Mouse (Mus musculus): ENCODE measurements around the gene Sh3gl3. TPM values are rescaled to one million over a fixed set of nuclear protein-coding genes. Genes with fewer than 3 reads are reported as not detected.
"Not testable (repeated sequence)": the region's sequence is repeated elsewhere in the genome, so short reads cannot be mapped to it uniquely, and the experiment has no call there.

The Sh3gl3 gene
- polyA plus RNA-seq, 1 experiment from 2014 or later, result 14.0 TPM

DNA sequence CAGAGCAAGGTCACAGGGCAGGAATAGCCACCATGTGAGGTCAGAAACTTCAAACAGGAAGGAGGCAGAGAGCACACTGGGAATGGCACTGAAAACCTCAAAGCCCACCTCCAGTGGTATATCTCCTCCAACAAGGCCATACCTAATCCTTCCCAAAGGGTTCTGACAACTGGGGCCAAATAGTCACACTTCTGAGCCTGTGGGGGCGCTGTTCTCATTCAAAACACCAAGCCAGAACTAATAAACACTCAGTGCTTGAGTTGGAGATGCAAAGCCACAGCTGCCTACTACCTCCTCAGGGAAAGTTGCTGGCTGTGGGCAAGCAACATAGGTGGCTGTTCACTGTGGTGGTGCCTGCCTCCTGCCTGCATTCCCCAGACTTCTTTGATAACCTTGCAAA lies 96.3 kb downstream of the Sh3gl3 start:
- Histone ChIP-seq H3K4me2 (replicated peaks; ENCODE audit: low read depth, low read length) (no peak overlapping the region), H3K4me1 (ENCODE audit: control insufficient read depth, insufficient read depth, low read length) (no peaks in the 10 kb centered on the region), H3K9ac (ENCODE audit: low read depth, low read length) (no peak overlapping the region), H3K4me3 (ENCODE audit: low read length) (no peak overlapping the region), H3K27ac (ENCODE audit: low read depth, low read length) (no peak overlapping the region), H3K36me3 (ENCODE audit: control insufficient read depth, insufficient read depth, low read length) (no peaks in the 10 kb centered on the region), H3K27me3 (ENCODE audit: control insufficient read depth, insufficient read depth, low read length) (no peaks in the 10 kb centered on the region), H3K9me3 (ENCODE audit: control insufficient read depth, low read length) (no peaks in the 10 kb centered on the region)
- WGBS, result 19% methylated on average over 1 of the region's 1 CpGs
- no peak for ATAC-seq (ENCODE audit: low FRiP score, low TSS enrichment)

DNA sequence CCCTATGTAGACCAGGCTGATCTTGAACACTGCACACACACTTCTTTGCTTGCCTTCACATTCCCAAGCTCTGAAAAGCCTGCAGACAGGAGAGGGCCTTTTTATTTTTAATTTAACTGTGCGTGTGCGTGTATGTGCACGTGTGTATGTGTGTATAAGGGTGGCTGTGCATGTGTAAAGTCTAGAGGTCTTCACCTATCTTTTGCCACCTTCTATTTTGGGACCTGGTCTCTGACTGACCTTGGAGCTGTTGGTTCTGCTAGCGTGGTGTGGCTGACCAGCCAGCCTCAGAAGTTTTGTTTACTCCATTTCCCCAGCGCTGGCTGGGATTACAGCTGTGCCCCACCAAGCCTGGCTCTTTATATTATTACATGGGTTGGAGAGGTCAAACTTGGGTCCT lies 98.1 kb downstream of the Sh3gl3 start:
- no peak overlapping the region for H3K9ac ChIP-seq (ENCODE audit: low read depth, low read length)
- WGBS, result 82% methylated on average over 5 of the region's 5 CpGs
- no peak for ATAC-seq (ENCODE audit: low FRiP score, low TSS enrichment)

DNA sequence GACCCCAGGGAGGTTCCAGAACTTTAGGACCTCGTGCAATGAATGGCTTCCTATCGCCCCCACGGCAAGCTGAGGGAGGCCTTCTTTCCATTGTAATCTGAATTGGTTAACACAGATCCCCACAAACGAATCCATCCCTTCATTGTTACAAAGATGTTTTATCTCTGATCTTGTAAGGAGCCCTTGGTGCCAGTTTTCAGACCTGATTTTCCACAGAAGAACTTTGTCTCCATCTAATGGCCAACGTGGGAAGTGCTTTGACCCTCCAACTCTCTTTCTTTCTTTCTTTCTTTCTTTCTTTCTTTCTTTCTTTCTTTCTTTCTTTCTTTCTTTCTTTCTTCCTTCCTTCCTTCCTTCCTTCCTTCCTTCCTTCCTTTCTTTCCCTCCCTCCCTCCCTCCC lies 99.2 kb downstream of the Sh3gl3 start:
- not testable (repeated sequence) for H3K36me3 ChIP-seq (ENCODE audit: control insufficient read depth, insufficient read depth, low read length); H3K4me2 ChIP-seq (replicated peaks; ENCODE audit: low read depth, low read length); H3K9ac ChIP-seq (ENCODE audit: low read depth, low read length); ATAC-seq (ENCODE audit: low FRiP score, low TSS enrichment); H3K4me3 ChIP-seq (ENCODE audit: low read length); H3K27ac ChIP-seq (ENCODE audit: low read depth, low read length); H3K9me3 ChIP-seq (ENCODE audit: control insufficient read depth, low read length); H3K4me1 ChIP-seq (ENCODE audit: control insufficient read depth, insufficient read depth, low read length); H3K27me3 ChIP-seq (ENCODE audit: control insufficient read depth, insufficient read depth, low read length)
- 36% methylated on average over 5 of the region's 5 CpGs for WGBS

More for the DNA sequence above, 98.1 kb downstream of the Sh3gl3 start:
- no peaks in the 10 kb centered on the region for H3K4me1 ChIP-seq (ENCODE audit: control insufficient read depth, insufficient read depth, low read length)
- H3K27me3 ChIP-seq (ENCODE audit: control insufficient read depth, insufficient read depth, low read length), result no peaks in the 10 kb centered on the region
- no peaks in the 10 kb centered on the region for H3K36me3 ChIP-seq (ENCODE audit: control insufficient read depth, insufficient read depth, low read length)
- no peak overlapping the region for H3K27ac ChIP-seq (ENCODE audit: low read depth, low read length)
- H3K4me2 ChIP-seq (replicated peaks; ENCODE audit: low read depth, low read length), result no peak overlapping the region
- no peaks in the 10 kb centered on the region for H3K9me3 ChIP-seq (ENCODE audit: control insufficient read depth, low read length)
- no peak overlapping the region for H3K4me3 ChIP-seq (ENCODE audit: low read length)

DNA sequence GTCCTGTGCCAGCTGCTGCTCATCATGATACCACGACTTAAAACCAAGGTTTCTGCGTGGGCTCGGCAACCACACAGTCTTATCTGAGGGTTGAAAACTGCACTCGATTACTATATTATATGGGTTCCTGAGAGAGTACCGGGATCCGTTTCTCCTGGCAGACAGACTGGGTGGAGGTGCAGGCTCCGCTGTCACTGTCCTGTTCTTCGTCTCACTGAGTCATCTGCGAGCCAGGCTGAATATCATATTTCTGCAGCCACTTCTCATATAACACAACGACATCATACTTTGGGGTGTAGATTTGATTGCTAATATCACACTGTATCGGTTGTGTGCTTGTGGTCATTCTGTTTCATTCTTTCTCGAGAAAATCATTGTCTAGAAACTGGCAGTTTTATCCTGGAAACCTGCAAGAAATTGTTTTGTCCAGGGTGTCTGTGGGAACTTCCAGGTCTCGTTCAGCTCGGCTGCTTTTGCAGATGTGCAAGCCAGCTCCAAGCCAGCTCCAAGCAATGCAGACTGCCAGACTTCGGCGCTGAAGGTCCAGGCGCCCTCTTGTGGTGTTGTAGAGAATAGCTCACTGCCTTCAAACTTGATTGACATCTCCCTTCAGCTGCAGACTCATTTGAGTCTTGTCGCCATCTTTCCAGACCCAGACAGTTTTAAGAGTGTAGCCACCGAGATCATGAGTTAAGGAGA lies 100.5 kb downstream of the Sh3gl3 start:
- no peak overlapping the region for H3K9ac ChIP-seq (ENCODE audit: low read depth, low read length)
- H3K9me3 ChIP-seq (ENCODE audit: control insufficient read depth, low read length), result no peaks in the 10 kb centered on the region
- no peaks in the 10 kb centered on the region for H3K27me3 ChIP-seq (ENCODE audit: control insufficient read depth, insufficient read depth, low read length)
- 45% methylated on average over 19 of the region's 19 CpGs for WGBS
- ATAC-seq (ENCODE audit: low FRiP score, low TSS enrichment), result no peak
- no peak overlapping the region for H3K4me2 ChIP-seq (replicated peaks; ENCODE audit: low read depth, low read length)
- H3K27ac ChIP-seq (ENCODE audit: low read depth, low read length), result no peak overlapping the region
- no peaks in the 10 kb centered on the region for H3K36me3 ChIP-seq (ENCODE audit: control insufficient read depth, insufficient read depth, low read length)
- no peaks in the 10 kb centered on the region for H3K4me1 ChIP-seq (ENCODE audit: control insufficient read depth, insufficient read depth, low read length)
- H3K4me3 ChIP-seq (ENCODE audit: low read length), result no peak overlapping the region

DNA sequence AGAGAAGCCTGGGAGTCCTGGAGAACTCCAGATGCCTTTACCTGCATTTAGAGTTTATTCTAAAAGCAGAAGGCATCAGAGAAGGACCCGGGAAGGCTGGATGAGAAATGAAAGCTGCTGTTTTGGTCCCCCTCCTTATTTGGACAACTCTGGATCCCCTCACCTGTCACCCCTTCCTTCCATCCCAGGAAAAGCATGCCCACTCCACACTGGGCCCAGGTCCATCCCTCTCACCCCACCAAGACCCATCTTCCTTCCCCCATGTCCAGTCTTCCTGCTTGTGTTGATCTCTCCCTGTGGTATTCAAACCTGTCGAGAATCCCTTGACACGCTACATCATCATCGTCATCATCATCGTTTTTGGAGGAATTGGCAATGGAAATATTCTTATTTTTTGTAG lies 101.3 kb downstream of the Sh3gl3 start:
- ATAC-seq (ENCODE audit: low FRiP score, low TSS enrichment), result no peak
- H3K9me3 ChIP-seq (ENCODE audit: control insufficient read depth, low read length), result no peaks in the 10 kb centered on the region
- no peaks in the 10 kb centered on the region for H3K27me3 ChIP-seq (ENCODE audit: control insufficient read depth, insufficient read depth, low read length)
- H3K4me2 ChIP-seq (replicated peaks; ENCODE audit: low read depth, low read length), result no peak overlapping the region
- H3K9ac ChIP-seq (ENCODE audit: low read depth, low read length), result no peak overlapping the region
- no peak overlapping the region for H3K27ac ChIP-seq (ENCODE audit: low read depth, low read length)
- no peaks in the 10 kb centered on the region for H3K36me3 ChIP-seq (ENCODE audit: control insufficient read depth, insufficient read depth, low read length)
- no peak overlapping the region for H3K4me3 ChIP-seq (ENCODE audit: low read length)
- 88% methylated on average over 5 of the region's 5 CpGs for WGBS
- H3K4me1 ChIP-seq (ENCODE audit: control insufficient read depth, insufficient read depth, low read length), result no peaks in the 10 kb centered on the region

DNA sequence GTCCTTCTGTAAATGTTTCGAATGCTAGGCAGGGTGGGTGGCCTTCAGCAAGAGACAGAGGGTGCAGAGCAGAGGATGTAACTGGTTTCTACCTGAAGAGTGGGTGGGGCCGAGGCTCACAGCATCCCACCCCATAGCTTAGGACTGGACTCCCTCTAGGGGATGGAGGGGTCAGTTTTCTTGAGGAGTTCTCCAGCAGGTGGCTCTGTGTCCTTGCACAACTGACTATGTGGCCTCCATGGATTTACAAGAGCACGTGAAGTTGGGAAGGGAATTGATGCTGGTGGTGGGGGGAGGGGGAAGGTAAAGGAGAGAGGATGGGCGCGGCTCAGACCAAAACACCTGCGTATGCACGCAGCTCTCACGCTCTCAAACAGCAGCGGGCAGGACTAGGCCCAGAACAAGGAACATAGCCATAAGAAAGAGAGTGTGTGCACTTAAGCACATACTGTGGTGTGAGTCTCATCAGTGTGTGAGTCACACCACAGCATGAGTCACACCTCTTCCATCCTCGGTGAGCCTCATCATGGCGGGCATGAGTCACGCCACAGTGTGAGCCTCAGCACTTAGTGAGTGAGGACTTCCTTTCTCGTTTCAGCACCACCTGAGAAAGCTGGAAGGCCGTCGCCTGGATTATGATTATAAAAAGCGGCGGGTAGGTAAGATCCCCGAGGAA lies 102.0 kb downstream of the Sh3gl3 start:
- ATAC-seq (ENCODE audit: low FRiP score, low TSS enrichment), result peak; percentile 20; the same call in 1 of the 2 replicates
- no peak overlapping the region for H3K9ac ChIP-seq (ENCODE audit: low read depth, low read length)
- no peak overlapping the region for H3K27ac ChIP-seq (ENCODE audit: low read depth, low read length)
- 65% methylated on average over 18 of the region's 18 CpGs for WGBS
- H3K27me3 ChIP-seq (ENCODE audit: control insufficient read depth, insufficient read depth, low read length), result no peaks in the 10 kb centered on the region
- H3K4me1 ChIP-seq (ENCODE audit: control insufficient read depth, insufficient read depth, low read length), result no peaks in the 10 kb centered on the region
- H3K9me3 ChIP-seq (ENCODE audit: control insufficient read depth, low read length), result no peaks in the 10 kb centered on the region
- no peaks in the 10 kb centered on the region for H3K36me3 ChIP-seq (ENCODE audit: control insufficient read depth, insufficient read depth, low read length)
- no peak overlapping the region for H3K4me3 ChIP-seq (ENCODE audit: low read length)
- H3K4me2 ChIP-seq (replicated peaks; ENCODE audit: low read depth, low read length), result no peak overlapping the region

DNA sequence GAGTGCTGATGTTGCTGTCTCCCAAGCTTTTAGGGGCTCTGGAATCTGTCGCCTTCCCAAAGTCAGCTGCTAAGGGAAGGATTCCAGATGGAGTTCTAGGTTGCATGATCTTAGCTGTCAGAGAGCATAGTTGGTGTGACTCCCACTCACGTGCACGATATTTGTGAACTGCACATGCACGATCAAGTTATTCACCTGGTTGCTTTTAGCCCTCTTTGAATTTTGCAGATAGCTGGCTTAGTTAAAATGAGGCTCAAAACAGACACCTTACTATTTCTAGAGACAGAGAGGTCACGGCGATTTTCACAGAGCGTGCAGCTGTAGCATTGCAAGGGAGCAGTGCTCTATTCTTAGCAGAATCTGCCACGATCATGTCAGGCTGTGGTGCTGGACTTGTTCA lies 108.4 kb downstream of the Sh3gl3 start:
- H3K4me3 ChIP-seq (ENCODE audit: low read length), result no peak overlapping the region
- no peak overlapping the region for H3K27ac ChIP-seq (ENCODE audit: low read depth, low read length)
- no peak overlapping the region for H3K4me2 ChIP-seq (replicated peaks; ENCODE audit: low read depth, low read length)
- no peaks in the 10 kb centered on the region for H3K9me3 ChIP-seq (ENCODE audit: control insufficient read depth, low read length)
- no peaks in the 10 kb centered on the region for H3K36me3 ChIP-seq (ENCODE audit: control insufficient read depth, insufficient read depth, low read length)
- ATAC-seq (ENCODE audit: low FRiP score, low TSS enrichment), result no peak
- no peaks in the 10 kb centered on the region for H3K4me1 ChIP-seq (ENCODE audit: control insufficient read depth, insufficient read depth, low read length)
- no peak overlapping the region for H3K9ac ChIP-seq (ENCODE audit: low read depth, low read length)
- H3K27me3 ChIP-seq (ENCODE audit: control insufficient read depth, insufficient read depth, low read length), result no peaks in the 10 kb centered on the region
- WGBS, result 85% methylated on average over 8 of the region's 8 CpGs

DNA sequence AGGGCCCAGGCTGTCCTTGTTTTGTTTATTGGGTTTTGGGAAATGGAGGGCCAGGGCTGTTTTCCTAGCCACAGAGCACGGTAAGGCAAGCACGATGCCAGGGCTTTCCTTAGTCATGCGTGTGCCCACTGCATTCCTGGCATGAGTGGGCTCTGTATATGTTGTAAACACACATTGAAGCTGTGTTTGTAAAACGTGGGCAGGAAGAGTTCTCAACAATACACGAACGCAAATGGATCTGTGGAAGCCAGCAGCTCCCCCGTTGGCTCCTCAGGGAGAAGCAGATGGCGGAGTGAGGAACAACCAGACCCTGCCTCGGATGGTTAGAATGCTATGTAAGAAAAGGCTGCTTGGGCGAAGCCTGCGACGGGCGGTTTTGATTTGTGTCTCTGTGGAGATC lies 108.8 kb downstream of the Sh3gl3 start:
- Histone ChIP-seq H3K9ac (ENCODE audit: low read depth, low read length) (no peak overlapping the region), H3K9me3 (ENCODE audit: control insufficient read depth, low read length) (no peaks in the 10 kb centered on the region; the same call in 1 of the 2 replicates), H3K4me1 (ENCODE audit: control insufficient read depth, insufficient read depth, low read length) (no peaks in the 10 kb centered on the region), H3K27me3 (ENCODE audit: control insufficient read depth, insufficient read depth, low read length) (no peaks in the 10 kb centered on the region), H3K4me2 (replicated peaks; ENCODE audit: low read depth, low read length) (no peak overlapping the region), H3K4me3 (ENCODE audit: low read length) (no peak overlapping the region), H3K36me3 (ENCODE audit: control insufficient read depth, insufficient read depth, low read length) (no peaks in the 10 kb centered on the region), H3K27ac (ENCODE audit: low read depth, low read length) (no peak overlapping the region)
- WGBS, result 80% methylated on average over 13 of the region's 13 CpGs
- no peak for ATAC-seq (ENCODE audit: low FRiP score, low TSS enrichment)

DNA sequence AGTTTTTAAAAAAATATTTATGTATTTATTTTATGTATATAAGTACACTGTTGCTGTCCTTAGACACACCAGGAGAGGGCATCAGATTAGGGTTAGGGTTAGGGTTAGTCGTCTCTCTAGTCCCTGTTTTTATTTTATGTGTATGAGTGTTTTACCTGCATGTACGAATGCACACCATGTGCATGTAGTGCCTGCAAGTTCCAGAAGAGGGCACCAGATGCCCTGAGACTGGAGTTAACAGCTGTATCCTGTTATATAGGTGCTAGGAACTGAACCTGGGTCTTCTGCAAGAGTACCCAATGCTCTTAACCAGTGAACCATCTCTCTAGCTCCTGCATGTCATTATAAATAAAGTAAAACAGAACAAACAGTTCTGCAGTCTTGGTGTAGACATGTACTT lies 113.6 kb downstream of the Sh3gl3 start:
- H3K27ac ChIP-seq (ENCODE audit: low read depth, low read length), result no peak overlapping the region
- H3K27me3 ChIP-seq (ENCODE audit: control insufficient read depth, insufficient read depth, low read length), result no peaks in the 10 kb centered on the region
- 88% methylated on average over 2 of the region's 2 CpGs for WGBS
- H3K4me3 ChIP-seq (ENCODE audit: low read length), result no peak overlapping the region
- no peak overlapping the region for H3K9ac ChIP-seq (ENCODE audit: low read depth, low read length)
- no peak for ATAC-seq (ENCODE audit: low FRiP score, low TSS enrichment)
- H3K36me3 ChIP-seq (ENCODE audit: control insufficient read depth, insufficient read depth, low read length), result no peaks in the 10 kb centered on the region
- H3K4me2 ChIP-seq (replicated peaks; ENCODE audit: low read depth, low read length), result no peak overlapping the region
- no peaks in the 10 kb centered on the region; the same call in 1 of the 2 replicates for H3K9me3 ChIP-seq (ENCODE audit: control insufficient read depth, low read length)
- H3K4me1 ChIP-seq (ENCODE audit: control insufficient read depth, insufficient read depth, low read length), result no peaks in the 10 kb centered on the region

Measured in kidney, embryonic 14.5 days (tissue).